Mouse (Mus musculus) ovary, postnatal 36 days (tissue): ENCODE measurements around the gene Tldc2.

Experiments used
- DNase-seq: peaks from one replicate; pipeline ENCODE4 v3.0.0; 2022; ENCODE audit warnings: low spot score, mixed read lengths

Gene Tldc2

DNA sequence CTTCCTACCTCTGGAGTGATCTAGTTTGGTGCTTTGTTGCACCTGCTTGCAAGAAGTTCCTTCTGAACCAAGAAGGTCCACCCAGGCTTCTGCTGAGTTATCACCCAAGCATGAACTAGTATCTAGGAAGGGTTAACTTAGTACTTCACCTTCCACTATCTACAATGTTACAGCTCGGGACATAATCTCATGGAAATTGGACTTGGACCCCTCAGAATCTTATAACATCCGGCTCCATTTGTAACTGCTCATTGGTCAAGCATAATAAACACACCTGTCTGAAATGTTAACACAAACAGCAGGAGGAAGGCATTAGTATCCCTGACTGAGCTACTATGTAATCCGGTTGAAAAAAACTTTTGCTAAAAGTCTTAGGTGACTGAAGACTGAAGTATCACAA is 40.5 kb downstream of the Tldc2 start:
- no peak for DNase-seq

DNA sequence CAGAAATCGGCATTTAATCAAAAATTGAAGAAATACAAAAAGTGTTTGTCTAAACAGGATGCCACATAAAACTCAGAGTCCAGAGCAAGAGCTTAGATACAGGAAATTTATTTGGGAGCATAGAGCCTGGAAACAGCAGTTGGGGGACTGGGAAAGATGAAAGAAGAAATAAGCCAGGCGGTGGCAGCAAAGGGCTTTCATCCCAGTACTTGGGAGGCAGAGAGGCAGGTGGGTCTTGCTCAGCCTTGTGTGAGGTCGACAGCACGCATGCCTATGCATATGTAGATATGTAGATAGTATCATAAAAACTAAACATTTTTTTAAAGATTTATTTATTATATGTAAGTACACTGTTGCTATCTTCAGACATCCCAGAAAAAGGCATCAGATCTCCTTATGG is 41.2 kb downstream of the Tldc2 start:
- DNase-seq: no peak

DNA sequence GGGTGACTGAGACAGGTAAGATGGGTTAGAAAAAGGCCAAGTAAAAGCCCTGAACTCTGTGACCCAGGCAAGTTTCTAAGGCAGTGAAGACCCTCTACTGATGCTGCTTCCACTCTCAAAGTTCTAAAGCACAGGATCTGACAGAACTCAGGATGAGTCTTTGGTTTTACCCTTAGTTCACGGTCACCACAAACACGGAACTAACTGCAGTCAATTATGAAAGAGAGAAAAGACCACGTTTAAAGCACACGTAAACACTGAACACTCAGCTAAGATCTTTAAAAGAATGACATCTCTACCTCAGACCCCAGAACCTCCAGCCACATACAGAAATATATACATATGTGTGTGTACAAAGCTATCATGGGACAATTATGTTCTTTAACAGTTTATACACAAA is 42.2 kb downstream of the Tldc2 start:
- DNase-seq: no peak

DNA sequence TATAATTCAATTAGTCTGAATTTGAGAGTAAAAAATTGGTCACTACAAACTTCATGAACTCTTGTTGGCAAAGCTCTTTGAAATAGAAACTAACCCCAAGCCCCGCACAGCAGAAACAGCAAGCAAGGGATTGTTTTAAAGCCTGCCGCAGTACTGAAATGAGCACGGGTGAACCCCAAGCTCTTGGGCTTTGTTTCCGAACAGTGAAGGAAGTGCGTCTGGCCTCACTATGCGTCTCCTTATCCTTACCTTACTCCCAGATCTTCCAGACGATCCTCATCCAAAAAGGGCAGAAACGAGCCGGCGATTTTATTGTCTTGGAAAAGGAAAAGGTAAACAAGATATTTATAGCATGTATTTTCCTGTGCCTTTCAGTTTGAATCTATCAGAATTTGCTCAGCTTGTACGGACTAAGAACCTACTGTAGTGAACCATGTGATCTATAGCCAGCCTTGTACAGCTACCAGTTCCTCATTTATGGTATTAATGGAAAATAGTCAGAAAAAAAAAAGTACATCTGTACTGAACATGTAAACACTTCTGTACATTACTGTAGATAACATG is 42.8 kb downstream of the Tldc2 start:
- no peak for DNase-seq

DNA sequence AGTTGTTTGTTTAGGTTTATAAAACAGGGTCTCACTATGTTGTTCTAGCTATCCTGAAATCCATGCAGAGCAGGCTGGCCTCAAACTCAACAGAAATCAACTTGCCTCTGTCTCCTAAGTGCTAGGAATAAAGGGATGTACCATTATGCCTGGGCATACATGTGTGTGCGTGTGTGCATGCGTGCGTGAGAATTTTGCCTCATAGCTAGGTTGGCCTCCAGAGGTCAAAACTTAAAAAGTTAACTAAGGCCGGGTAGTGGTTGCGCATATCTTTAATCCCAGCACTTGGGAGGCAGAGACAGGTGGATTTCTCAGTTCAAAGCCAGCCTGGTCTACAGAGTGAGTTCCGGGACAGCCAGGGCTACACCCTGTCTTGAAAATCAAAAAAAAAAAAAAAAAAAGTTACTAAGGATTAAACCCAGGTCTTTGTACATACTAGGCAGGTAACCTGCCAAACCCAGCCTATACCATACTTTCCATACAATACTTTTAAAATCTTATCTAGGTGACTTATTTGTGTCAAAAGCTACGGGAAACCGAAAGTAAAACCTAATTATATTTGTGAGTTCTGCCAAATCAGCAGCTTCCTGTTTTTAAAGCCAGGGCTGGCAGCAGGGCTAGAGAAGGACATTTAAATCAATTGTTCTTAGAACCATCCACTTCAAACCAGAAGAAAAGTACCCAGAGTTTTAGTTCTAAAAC is 44.1 kb downstream of the Tldc2 start:
- DNase-seq: no peak

DNA sequence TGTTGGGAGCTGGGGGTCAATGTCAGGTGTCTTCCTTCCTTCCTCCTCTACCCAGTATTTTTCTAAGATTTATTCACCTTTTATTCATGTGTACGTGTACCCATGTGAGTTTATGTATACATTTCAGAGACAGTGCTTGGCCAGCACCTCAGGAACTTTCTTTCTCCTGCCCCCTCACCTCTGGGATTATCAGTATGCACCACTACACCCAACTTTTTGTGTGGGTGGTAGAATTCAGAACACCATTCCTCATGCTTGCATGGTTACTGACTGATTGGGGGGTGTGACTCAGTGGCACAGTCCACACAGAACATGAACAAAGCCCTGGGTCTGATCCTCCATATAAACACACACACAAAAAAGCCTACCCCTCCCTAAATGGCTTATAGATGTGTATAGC is 45.2 kb downstream of the Tldc2 start:
- DNase-seq: no peak

DNA sequence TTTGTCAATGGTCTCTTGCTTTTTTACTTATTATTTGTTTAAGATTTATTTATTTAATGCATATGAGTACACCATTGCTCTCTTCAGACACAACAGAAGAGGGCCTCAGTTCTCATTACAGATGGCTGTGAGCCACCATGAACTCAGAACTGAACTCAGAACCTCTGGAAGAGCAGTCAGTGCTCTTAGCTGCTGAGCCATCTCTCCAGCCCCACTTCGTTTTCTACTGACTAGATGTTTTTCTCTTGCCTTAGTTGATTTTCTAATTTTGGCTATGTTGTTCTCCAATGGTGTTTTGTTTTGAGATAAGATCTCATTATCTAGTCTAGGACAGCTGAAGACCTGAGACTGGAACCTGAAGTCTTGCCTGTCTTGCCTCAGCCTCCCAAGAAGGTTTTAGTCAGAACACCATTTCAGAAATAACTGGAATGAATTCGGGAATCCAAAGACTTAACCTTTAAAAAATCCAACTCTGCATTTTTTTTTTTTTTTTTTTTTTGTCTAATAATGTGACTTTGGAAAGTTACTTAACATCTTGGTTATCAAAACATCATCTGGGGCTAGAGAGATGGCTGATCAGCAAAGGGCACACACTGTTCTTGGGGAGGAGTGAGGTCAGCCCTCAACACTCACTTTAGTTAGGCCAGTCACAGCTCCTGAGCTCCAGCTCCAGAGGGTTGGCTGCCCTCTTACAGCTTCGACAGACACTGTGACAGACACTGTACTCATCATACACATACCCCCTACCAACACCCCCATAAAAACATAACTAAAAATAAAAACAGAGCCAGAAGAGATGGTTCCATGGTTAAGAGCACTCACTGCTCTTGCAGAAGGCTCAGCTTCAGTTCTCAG is 46.1 kb downstream of the Tldc2 start:
- DNase-seq: no peak

DNA sequence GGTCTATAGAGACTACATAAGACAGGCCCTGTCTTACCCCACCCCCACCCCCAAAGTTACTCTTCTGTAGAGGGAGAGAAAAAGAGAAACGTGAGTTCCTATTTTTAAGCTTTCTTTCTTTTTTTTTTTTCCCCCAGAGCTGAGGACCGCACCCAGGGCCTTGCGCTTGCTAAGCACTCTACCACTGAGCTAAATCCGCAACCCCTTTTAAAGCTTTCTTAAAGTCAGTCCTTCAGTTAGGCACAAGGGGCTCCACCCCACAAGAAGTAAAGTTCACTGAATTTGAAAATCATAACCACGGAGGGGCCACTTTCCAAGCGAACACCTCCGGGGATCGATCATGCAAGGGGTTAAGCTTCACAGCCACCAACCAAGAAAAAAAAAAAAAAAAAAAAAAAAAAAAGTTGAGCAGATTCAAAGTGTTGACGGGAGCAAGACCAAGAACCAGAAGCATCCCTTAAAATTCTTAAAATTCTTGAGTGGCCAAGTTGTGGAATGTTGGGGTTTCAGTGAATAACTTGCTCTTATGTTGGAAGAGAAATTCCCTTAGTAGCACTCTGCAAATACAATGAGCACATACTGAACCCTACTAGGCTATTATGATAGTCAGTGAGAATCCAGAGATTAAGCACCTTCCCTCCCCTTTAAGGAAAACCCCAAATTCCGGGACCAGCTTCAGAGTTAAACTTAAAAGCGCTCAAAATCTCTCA is 47.1 kb downstream of the Tldc2 start:
- no peak for DNase-seq

DNA sequence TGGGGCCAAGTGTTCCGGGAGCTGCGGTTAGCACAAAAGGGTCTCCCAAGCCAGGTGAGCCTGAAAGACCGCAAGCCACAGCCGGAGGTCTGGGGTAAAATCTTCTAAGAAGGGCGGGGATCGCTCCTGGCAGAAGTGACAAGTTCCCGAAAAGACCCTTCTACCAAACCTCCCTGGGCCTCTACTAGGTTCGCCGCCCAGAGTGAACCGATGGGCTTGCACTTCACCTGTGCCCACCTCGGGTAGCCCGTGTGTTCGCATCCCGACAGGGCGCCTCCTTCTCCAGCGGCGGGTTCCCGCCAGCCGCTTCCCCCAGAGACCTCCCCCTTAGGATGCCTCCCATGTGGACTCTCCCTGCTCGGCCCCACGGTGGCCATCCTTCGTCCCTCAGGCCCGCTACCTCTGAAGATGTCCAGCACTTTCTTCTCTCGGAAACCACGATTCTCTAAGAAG is 47.6 kb downstream of the Tldc2 start:
- no peak for DNase-seq

DNA sequence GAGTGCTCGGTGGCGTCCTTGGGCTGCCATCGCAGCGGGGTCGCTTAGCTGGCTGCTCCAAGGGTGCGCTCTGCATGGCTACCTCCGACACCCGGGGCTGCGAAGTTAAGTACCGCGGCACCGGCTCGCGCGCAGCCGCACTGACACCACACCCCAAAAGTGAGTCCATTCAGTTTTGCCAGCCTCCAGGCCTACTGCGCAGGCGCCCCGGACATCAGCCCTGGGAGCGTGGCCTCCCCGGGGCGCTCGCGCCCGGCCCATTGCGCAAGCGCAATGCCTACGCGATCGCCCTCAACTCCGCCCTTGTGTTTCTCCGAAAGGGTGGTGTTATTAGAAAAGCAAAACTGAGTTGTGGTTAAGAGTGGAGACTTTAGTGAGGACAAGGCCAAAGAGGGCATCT is 48.2 kb downstream of the Tldc2 start, which contains the start of gene Samhd1:
Samhd1 (minus strand) TSS at position 252 of the 400 bp plus-strand sequence.
- DNase-seq: peak; percentile 97

DNA sequence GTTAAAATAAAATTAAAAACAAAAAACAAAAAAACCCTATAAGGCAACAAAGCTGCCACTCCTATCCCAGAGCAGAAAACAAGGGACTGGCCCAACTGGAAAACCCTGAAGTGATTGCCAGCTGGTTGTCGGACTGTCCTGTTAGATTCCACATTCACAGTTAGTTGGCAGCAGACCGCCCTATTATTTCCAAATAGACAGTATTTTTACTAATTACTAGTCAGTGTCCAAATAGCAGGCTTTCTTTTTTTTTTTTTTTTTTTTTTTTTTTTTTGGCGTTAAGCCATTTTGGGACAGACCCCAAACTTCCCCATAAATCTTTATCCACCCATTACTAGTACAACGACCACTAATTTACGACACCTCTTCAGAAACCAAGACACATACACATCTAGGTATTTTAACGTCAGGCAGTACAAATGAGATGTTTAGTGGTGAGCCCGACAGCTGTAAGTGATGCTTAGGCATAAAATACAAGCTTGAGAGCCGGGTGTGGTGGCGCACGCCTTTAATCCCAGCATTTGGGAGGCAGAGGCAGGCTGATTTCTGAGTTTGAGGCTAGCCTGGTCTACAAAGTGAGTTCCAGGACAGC is 48.8 kb downstream of the Tldc2 start:
- no peak for DNase-seq

DNA sequence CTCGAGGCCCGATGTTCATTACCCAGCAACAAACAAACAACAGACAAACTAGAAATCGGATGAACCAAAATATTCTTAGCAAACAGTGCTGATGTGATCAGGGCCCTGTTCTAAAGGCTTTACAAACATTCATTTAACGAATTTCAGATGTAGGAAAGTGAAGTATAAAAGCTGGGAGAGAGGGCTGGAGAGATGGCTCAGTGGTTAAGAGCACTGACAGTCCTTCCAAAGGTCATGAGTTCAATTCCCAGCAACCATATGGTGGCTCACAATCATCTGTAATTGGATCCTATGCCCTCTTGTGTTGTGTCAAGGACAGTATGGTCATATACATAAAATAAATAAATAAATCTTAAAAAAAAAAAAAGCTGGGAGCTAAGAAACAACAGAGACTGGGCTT is 49.3 kb downstream of the Tldc2 start:
- no peak for DNase-seq

DNA sequence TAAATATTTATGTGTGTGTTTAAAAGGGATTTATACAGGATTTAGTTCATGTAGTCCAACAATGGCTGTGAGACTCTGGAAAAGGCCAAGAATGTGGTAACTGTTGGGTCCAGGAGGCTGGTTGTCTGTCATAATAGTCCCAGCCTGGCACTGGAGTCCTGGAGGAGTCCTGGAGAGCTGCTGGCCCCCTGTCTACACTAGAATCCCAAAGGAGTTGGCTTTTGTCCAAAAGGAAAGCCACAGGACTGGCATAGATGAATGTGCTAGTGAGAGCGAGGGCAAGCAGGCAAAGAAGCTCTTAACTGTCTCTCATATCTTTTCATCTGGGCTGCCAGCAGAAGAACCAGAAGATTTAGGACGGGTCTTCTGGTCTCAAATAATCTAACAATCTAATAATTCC is 49.8 kb downstream of the Tldc2 start:
- no peak for DNase-seq

DNA sequence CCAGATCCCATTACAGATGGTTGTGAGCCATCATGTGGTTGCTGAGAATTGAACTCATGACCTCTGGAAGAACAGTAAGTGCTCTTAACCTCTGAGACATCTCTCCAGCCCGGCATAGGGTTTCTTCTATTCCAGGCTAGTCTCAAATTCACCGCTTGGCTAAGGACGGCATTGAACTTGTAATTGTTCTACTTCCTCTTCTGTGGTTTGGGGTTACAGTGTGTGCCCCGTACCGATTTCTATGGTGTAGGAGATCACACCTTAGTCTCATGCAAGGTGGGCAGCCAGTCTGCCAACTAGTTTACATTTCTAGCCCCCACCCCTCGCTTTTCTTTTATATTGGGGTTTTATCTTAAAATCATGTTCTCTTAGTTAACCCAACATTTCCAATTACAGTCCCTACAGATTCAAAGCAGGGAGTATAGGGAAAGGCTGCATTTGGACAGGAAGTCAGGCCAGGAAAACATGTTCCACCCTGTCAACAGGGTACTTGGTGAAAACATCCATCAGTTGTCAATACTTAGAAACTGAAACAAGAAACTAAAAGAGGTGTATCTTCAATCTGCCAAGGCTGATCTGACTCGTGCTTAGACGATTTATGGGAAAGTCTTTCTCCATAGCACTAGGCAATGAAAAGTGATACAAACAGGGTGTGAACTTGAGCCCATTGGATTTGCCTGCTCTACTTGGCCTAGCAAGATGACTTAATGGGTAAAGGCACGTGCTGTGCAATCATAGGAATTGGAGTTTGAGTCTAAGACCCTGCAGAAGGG is 51.3 kb downstream of the Tldc2 start:
- no peak for DNase-seq

DNA sequence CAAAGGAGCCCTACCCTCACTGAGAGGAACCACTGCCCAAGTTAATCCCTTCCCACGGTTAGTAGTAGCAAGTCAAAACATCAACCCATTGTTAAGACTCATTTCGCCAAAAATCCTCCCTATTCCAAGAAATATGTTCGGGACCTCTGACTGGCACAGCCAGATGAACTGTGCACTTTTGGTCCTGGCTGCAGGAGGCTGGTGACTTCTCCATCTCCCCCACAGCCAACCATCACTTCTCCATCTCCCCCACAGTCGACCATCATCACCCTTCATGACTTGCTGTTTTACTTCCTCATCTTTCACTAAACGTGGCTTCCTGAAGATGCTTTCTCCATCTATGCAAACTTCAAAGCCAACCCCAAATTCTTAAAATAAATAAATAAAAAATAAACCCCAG is 52.0 kb downstream of the Tldc2 start:
- no peak for DNase-seq

DNA sequence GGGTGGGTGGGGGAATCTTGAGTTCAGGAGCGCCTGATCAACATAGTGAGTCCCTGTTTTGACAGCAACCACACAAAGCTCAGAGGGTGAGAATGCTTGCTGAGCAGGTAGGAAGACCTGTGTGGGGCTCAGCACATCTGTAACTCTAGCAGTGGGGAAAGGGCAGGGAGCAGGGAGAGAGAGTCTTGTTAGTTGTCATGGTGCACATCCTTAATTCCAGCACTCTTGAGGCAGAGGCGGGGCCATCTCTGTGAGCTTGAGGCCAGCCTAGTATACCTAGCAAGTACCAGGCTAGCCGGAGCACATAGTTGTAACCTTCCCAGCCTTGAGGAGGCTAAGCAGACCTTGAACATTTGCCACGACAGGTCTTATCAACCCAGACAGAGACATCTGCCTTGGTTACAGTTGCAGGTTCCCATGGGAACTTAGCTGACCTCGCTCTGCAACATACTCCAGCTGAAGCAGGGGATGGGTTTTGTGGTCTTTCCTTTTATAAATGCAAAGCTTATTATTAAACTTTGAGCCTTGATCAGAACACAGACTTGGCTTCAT is 52.5 kb downstream of the Tldc2 start:
- no peak for DNase-seq

DNA sequence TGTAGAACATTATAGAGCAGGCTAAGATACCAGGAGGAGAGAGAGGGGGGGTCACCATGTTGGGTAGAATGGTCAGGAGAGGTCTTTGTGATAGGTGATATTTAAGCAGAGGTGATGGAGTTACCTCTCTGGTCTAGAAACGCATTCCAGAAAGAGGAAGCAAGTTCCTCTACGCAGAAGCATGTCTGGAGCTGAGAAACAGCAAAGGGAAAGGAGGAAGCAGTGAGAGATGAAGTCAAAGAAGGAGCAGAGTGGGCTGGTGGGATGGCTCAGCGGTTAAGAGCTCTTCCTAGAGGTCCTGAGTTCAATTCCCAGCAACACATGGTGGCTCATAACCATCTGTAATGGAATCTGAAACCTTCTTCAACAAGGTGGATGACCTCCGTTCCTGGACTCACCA is 55.1 kb downstream of the Tldc2 start:
- DNase-seq: no peak

DNA sequence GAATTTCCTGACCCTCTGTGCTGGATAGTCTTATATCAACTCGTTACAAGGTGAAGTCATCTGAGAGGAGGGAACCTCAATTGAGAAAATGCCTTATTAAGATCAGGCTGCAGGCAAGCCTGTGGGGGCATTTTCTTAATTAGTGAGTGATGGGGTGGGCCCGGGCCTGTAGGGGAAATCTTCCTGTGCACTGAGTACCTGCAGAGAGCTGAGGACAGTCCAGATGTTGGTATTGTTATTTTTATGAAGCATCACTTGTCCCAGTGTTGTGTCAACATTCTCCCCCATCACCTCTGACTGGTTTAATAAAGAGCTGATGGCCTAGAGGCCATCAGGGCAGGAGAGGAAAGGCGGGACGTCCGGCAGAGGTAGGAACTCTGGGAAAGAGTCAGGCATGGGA is 57.3 kb downstream of the Tldc2 start:
- DNase-seq: no peak

DNA sequence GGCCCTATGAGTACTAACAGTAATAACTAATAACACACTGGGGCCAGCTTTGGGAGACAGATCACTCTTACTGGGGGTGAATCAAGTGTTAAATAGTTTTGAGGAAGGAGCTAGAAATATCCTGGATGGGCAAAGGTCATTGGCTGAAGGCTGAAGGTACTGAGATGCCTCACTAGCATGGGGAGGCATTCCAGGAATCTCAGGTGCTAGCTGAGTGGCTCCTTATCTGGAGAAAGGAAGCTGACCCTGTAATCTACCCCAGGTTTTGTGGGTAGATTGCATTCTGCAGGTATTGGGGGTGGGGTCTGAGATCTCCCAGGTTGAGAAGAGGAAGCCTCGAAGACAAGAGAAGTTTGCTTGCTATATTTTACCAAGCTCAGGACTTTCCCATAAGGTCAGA is 58.3 kb downstream of the Tldc2 start:
- DNase-seq: no peak
